Mouse (Mus musculus): ENCODE results near the gene Gna11.

DNA sequence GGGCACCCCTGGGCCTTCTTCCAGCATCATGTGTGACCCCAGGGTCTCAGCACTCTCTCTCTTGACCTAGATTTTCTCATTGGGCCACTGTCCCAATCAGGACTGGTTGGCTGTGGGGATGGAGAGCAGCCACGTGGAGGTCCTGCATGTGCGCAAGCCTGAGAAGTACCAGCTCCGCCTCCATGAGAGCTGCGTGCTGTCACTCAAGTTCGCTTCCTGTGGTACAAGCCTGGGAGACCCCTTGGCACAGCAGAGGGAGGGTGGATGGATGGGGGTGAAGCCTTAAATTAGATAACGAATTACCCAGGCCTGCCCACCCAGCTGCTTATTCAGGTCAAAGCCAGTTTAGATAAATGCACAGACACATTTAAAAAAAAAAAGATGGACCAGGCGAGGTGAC, 43.7 kb upstream of the Gna11 start:
- TF ChIP-seq CTCF (IDR thresholded peaks at IDR 0.05; ENCODE audit: insufficient read depth, low read length) (no peak), POLR2A (IDR thresholded peaks at IDR 0.05; ENCODE audit: borderline replicate concordance, extremely low read depth, low read depth, low read length) (no peak)
